Mouse (Mus musculus) lung, adult 2 months (tissue): ENCODE measurements at regions not wholly inside any gene's neighbourhood (a gene's known extent, or its start where the extent isn't known, plus 50 kb on each side); places are given as distances from the start of the nearest gene placed in this dataset.

Experiments
- CTCF ChIP-seq: fragments of 200-500 bp; IDR thresholded peaks from 2 replicates; pipeline ENCODE4 v1.5.1; 2011; ENCODE audit warnings: mild to moderate bottlenecking, low read length, control low read depth; ENCODE audit not compliant: insufficient read depth
- POLR2A ChIP-seq: fragments of 200-500 bp; IDR thresholded peaks from 2 replicates; pipeline ENCODE4 v1.6.1; 2011; ENCODE audit warnings: low read depth, mild to moderate bottlenecking, control low read depth, low read length, borderline replicate concordance; ENCODE audit errors: extremely low read depth

DNA sequence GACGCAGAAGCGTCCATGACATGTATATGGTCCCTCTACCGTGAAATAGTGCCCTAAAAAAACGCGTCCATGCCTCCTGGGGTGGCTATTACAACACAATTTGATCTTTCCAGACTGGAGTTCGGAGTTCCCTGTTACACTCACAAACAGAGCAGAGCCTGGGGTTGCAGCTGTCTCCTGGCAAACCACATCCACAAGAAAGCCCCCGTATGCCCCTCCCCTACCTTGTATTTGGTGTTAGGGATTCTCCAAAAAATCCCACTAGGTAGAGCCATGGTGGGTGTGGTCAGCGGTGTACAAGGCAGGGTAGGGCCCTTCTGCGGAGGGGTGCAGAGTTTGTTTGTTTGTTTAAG lies 70.0 kb downstream of the Tnp1 start:
- TF ChIP-seq POLR2A (no peak), CTCF (no peak)
